ENCODE assay signal across 8 mouse cellular contexts in the genomic region with DNA sequence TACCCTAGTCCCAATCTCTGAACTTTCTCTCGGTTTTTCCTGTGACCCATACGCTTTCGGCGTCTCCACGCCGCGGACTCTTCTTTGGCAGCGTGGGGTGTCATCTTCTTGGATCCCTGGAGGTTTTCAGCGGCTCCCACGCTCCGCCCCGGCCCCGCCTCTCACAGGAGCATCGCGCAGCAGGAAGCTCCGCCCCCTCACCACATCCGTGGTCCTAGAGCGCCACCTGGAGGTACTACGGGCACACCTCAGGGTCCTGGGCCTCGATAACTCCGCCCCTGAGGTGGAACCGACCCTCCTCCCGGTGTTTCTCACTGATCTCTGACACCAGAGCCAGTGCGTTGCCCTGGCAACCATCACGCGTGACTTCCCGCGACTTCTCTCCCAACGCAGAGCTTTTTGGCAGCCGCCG. TPM values are rescaled to one million over a fixed set of nuclear protein-coding genes. Genes with fewer than 3 reads are reported as not detected.
DNase-seq lines count a peak whose midpoint lies in the region; ATAC-seq lines count a peak whose summit lies in the region.

No protein-coding gene starts in this region.

- peak overlapping the region; percentile 45 to 52 for H3K4me3 ChIP-seq in heart, embryonic 14.5 days (ENCODE audit: control insufficient read depth in 1 of 2, insufficient read depth in 1 of 2, low read depth in 1 of 2, low read length in 2 of 2)
- H3K4me3 ChIP-seq in liver, embryonic 13.5 days (replicated peaks), result peak overlapping the region; percentile 50
- H3K4me3 ChIP-seq in stomach, embryonic 16.5 days (replicated peaks; ENCODE audit: low read length), result peak overlapping the region; percentile 52

- ATAC-seq in erythroid progenitor cell, adult 5-6 weeks (replicated peaks; ENCODE audit: low FRiP score, poor library complexity, severe bottlenecking), result peak; percentile 91
- peak; percentile 77 for ATAC-seq in heart, embryonic 14.5 days (ENCODE audit: insufficient number of reproducible peaks, insufficient read depth, low FRiP score, low read depth)
- peak; percentile 86 for ATAC-seq in liver, embryonic 13.5 days (ENCODE audit: low read depth)
- ATAC-seq in stomach, embryonic 16.5 days (ENCODE audit: insufficient read depth, low FRiP score), result peak; percentile 88

- H3K4me1 ChIP-seq in heart, embryonic 14.5 days (ENCODE audit: control insufficient read depth in 2 of 2, insufficient read depth in 2 of 2, low read length in 2 of 2), result peaks cover 12 to 23% of the 10 kb centered on the region in 2 experiments
- peaks cover 15% of the 10 kb centered on the region for H3K4me1 ChIP-seq in liver, embryonic 13.5 days (replicated peaks)
- H3K4me1 ChIP-seq in stomach, embryonic 16.5 days (ENCODE audit: control insufficient read depth, insufficient read depth, low read length), result peaks cover 15% of the 10 kb centered on the region; the same call in 1 of the 2 replicates

- peak overlapping the region; percentile 61 for H3K9ac ChIP-seq in heart, embryonic 14.5 days (ENCODE audit: low read length)
- peak overlapping the region; percentile 42; the same call in 1 of the 2 replicates for H3K9ac ChIP-seq in liver, embryonic 13.5 days
- H3K9ac ChIP-seq in stomach, embryonic 16.5 days (ENCODE audit: low read length), result peak overlapping the region; percentile 66

- no peaks in the 10 kb centered on the region for H3K9me3 ChIP-seq in heart, embryonic 14.5 days (ENCODE audit: control insufficient read depth, low read length)
- H3K9me3 ChIP-seq in liver, embryonic 13.5 days (replicated peaks), result no peaks in the 10 kb centered on the region
- no peaks in the 10 kb centered on the region for H3K9me3 ChIP-seq in stomach, embryonic 16.5 days (replicated peaks; ENCODE audit: control insufficient read depth, low read length)

- peaks cover 9% of the 10 kb centered on the region for H3K36me3 ChIP-seq in heart, embryonic 14.5 days (ENCODE audit: control insufficient read depth, insufficient read depth, low read length)
- no peaks in the 10 kb centered on the region for H3K36me3 ChIP-seq in liver, embryonic 13.5 days
- no peaks in the 10 kb centered on the region for H3K36me3 ChIP-seq in stomach, embryonic 16.5 days (ENCODE audit: control insufficient read depth, insufficient read depth, low read length)

- peak overlapping the region; percentile 80 for H3K4me2 ChIP-seq in heart, embryonic 14.5 days (ENCODE audit: low read length)
- peak overlapping the region; percentile 74 for H3K4me2 ChIP-seq in liver, embryonic 13.5 days
- H3K4me2 ChIP-seq in stomach, embryonic 16.5 days (ENCODE audit: low read depth, low read length), result peak overlapping the region; percentile 79

- peak; percentile 94 for DNase-seq in CD4-positive helper T cell, adult 2 months (ENCODE audit: low read depth, low spot score)
- DNase-seq in brain, embryonic 18.5 days (ENCODE audit: low read depth, low spot score), result peak; percentile 84
- peak; percentile 96 for DNase-seq in kidney, postnatal 14 days
- peak; percentile 88 for DNase-seq in liver, embryonic 13.5 days
- peak; percentile 99 for DNase-seq in neural tube, embryonic 10.5 days (ENCODE audit: extremely low spot score, low spot score)

- WGBS in heart, embryonic 14.5 days, result under 1% methylated on average over 31 of the region's 31 CpGs
- WGBS in liver, embryonic 13.5 days (ENCODE audit: insufficient replicate concordance), result under 1% methylated on average over 31 of the region's 31 CpGs
- WGBS in stomach, embryonic 16.5 days, result under 1% methylated on average over 31 of the region's 31 CpGs

- peak overlapping the region; percentile 36 to 70; a peak in 3 of 4 replicates for H3K27ac ChIP-seq in heart, embryonic 14.5 days (replicated peaks in 1 of 2; ENCODE audit: control insufficient read depth in 1 of 2, insufficient read depth in 1 of 2, low read depth in 2 of 2, low read length in 2 of 2)
- no peak overlapping the region for H3K27ac ChIP-seq in liver, embryonic 13.5 days
- peak overlapping the region; percentile 69 for H3K27ac ChIP-seq in stomach, embryonic 16.5 days (ENCODE audit: low read length)

- H3K27me3 ChIP-seq in heart, embryonic 14.5 days (ENCODE audit: control insufficient read depth, insufficient read depth, low read length), result no peaks in the 10 kb centered on the region; the same call in 1 of the 2 replicates
- peaks cover 24% of the 10 kb centered on the region for H3K27me3 ChIP-seq in liver, embryonic 13.5 days
- H3K27me3 ChIP-seq in stomach, embryonic 16.5 days (ENCODE audit: control insufficient read depth, insufficient read depth, low read length), result 0 out of 2 replicates have a peak, but pooled peaks cover 3% of the 10 kb centered on the region

RNA-seq across cellular contexts. Expression of a gene that starts 12.2 kb away (rescaled TPM):
- total RNA-seq in erythroid progenitor cell, adult 5-6 weeks (2015; ENCODE audit: low replicate concordance), result not detected in 2 replicates
- total RNA-seq in erythroid progenitor cell, adult 5-6 weeks (2017; ENCODE audit: low replicate concordance), result not detected in 2 replicates
- polyA plus RNA-seq in heart, embryonic 14.5 days (2014; fragmentation: Nextera tagmentation; extraction: Ambion mirVana), result 134 and 141 TPM in 2 replicates
- polyA plus RNA-seq in liver, embryonic 13.5 days (2015; fragmentation: Nextera tagmentation; extraction: Ambion mirVana), result 19.7 and 20.0 TPM in 2 replicates
- polyA plus RNA-seq in stomach, embryonic 16.5 days (2015; fragmentation: Nextera tagmentation; extraction: Ambion mirVana), result 124 and 136 TPM in 2 replicates

RNA-seq across cellular contexts. Expression of a gene that starts 32.1 kb away (rescaled TPM):
- total RNA-seq in erythroid progenitor cell, adult 5-6 weeks (2015; ENCODE audit: low replicate concordance), result 34.4 and 34.6 TPM in 2 replicates
- total RNA-seq in erythroid progenitor cell, adult 5-6 weeks (2017; ENCODE audit: low replicate concordance), result 34.8 and 37.4 TPM in 2 replicates
- 49.7 and 55.1 TPM in 2 replicates for polyA plus RNA-seq in heart, embryonic 14.5 days (2014; fragmentation: Nextera tagmentation; extraction: Ambion mirVana)
- polyA plus RNA-seq in liver, embryonic 13.5 days (2015; fragmentation: Nextera tagmentation; extraction: Ambion mirVana), result 19.2 and 20.2 TPM in 2 replicates
- polyA plus RNA-seq in stomach, embryonic 16.5 days (2015; fragmentation: Nextera tagmentation; extraction: Ambion mirVana), result 64.8 and 65.7 TPM in 2 replicates

RNA-seq across cellular contexts. Expression of a gene that starts 54.4 kb away (rescaled TPM):
- 7.9 and 9.6 TPM in 2 replicates for total RNA-seq in erythroid progenitor cell, adult 5-6 weeks (2015; ENCODE audit: low replicate concordance)
- total RNA-seq in erythroid progenitor cell, adult 5-6 weeks (2017; ENCODE audit: low replicate concordance), result 21.6 and 25.2 TPM in 2 replicates
- polyA plus RNA-seq in heart, embryonic 14.5 days (2014; fragmentation: Nextera tagmentation; extraction: Ambion mirVana), result 44.7 and 50.9 TPM in 2 replicates
- polyA plus RNA-seq in liver, embryonic 13.5 days (2015; fragmentation: Nextera tagmentation; extraction: Ambion mirVana), result 39.6 and 44.4 TPM in 2 replicates
- polyA plus RNA-seq in stomach, embryonic 16.5 days (2015; fragmentation: Nextera tagmentation; extraction: Ambion mirVana), result 68.7 and 75.0 TPM in 2 replicates
